Mouse (Mus musculus) MEL (cell line): Measurements from ENCODE around the gene Oasl2. TPM values are rescaled to one million over a fixed set of nuclear protein-coding genes. Genes with fewer than 3 reads are reported as not detected.
A peak's percentile ranks its signal among the peaks of the same experiment; 100 is the strongest.

Experiments
- DNase-seq: peaks from one replicate; pipeline ENCODE4 v3.0.0; 2011; ENCODE audit warnings: low read depth, low spot score
- H3K27ac ChIP-seq: 2 replicates; pipeline ENCODE4 v1.5.1; 2012; ENCODE audit warnings: low read depth, mild to moderate bottlenecking, control low read depth, low read length, moderate library complexity; ENCODE audit not compliant: control insufficient read depth
- H3K27me3 ChIP-seq, 2 experiments: fragments of 150-350 bp in 1 of 2; sonication (generic) in 1 of 2; 2 replicates each; pipeline ENCODE4 v1.6.1; 2012; ENCODE audit warnings: low read length in 2 of 2, mild to moderate bottlenecking in 2 of 2, improper control_type of control experiment in 1 of 2, moderate library complexity in 1 of 2; ENCODE audit not compliant: insufficient read depth in 2 of 2, control insufficient read depth in 1 of 2
- H3K36me3 ChIP-seq, 2 experiments: 2 replicates each; pipeline ENCODE4 v1.6.1; 2012 to 2014; ENCODE audit warnings: low read length in 2 of 2, improper control_type of control experiment in 1 of 2, inconsistent platforms in 1 of 2, mild to moderate bottlenecking in 1 of 2; ENCODE audit not compliant: insufficient read depth in 2 of 2, control insufficient read depth in 1 of 2
- H3K4me1 ChIP-seq, 2 experiments: fragments of 150-350 bp in 1 of 2; sonication (generic) in 1 of 2; 2 replicates each; pipeline ENCODE4 v1.6.1; 2012; ENCODE audit warnings: low read length in 2 of 2, improper control_type of control experiment in 1 of 2, mild to moderate bottlenecking in 1 of 2; ENCODE audit not compliant: insufficient read depth in 2 of 2, control insufficient read depth in 1 of 2
- H3K4me3 ChIP-seq, 2 experiments: fragments of 150-350 bp in 1 of 2; sonication (generic) in 1 of 2; 2 replicates each; pipeline ENCODE4 v1.5.1; 2012; ENCODE audit warnings: low read depth in 2 of 2, low read length in 2 of 2, mild to moderate bottlenecking in 2 of 2, moderate library complexity in 2 of 2, control low read depth in 1 of 2, improper control_type of control experiment in 1 of 2; ENCODE audit not compliant: control insufficient read depth in 1 of 2, insufficient read depth in 1 of 2
- H3K79me2 ChIP-seq: 2 replicates; pipeline ENCODE4 v1.6.1; 2012; ENCODE audit warnings: mild to moderate bottlenecking, low read length, moderate library complexity; ENCODE audit not compliant: control insufficient read depth, poor library complexity, insufficient read depth
- H3K9ac ChIP-seq: 2 replicates; pipeline ENCODE4 v1.6.1; 2012; ENCODE audit warnings: low read depth, mild to moderate bottlenecking, control low read depth, low read length, moderate library complexity; ENCODE audit not compliant: control insufficient read depth, poor library complexity, severe bottlenecking
- H3K9me3 ChIP-seq: fragments of 150-350 bp; sonication (generic); replicated peaks from 2 replicates; pipeline ENCODE4 v1.6.1; 2012; ENCODE audit warnings: mild to moderate bottlenecking, low read length, improper control_type of control experiment, moderate library complexity; ENCODE audit not compliant: insufficient read depth
- BHLHE40 ChIP-seq: IDR thresholded peaks from 2 replicates; pipeline ENCODE4 v1.6.1; 2012; ENCODE audit warnings: low read depth, mild to moderate bottlenecking, inconsistent platforms, low read length, improper control_type of control experiment, borderline replicate concordance
- CHD2 ChIP-seq: IDR thresholded peaks from 2 replicates; pipeline ENCODE4 v1.6.1; 2011; ENCODE audit warnings: low read length, improper control_type of control experiment
- CTCF ChIP-seq, 3 experiments: IDR thresholded peaks in 2 of 3; conservative IDR thresholded peaks in 1 of 3; 2 replicates each; pipeline ENCODE4 v1.5.1; 2011 to 2012; ENCODE audit warnings: low read length in 3 of 3, low read depth in 2 of 3, mild to moderate bottlenecking in 2 of 3, improper control_type of control experiment in 1 of 3, inconsistent platforms in 1 of 3, mixed read lengths in 1 of 3, moderate library complexity in 1 of 3; ENCODE audit not compliant: control insufficient read depth in 1 of 3, insufficient read depth in 1 of 3, poor library complexity in 1 of 3, severe bottlenecking in 1 of 3
- HCFC1 ChIP-seq: IDR thresholded peaks from 2 replicates; pipeline ENCODE4 v1.6.1; 2012; ENCODE audit warnings: low read depth, mild to moderate bottlenecking, inconsistent platforms, low read length, improper control_type of control experiment, moderate library complexity
- JUND ChIP-seq: IDR thresholded peaks from 2 replicates; pipeline ENCODE4 v1.6.1; 2011; ENCODE audit warnings: low read depth, mild to moderate bottlenecking, improper control_type of control experiment, low read length
- MAFK ChIP-seq: IDR thresholded peaks from 2 replicates; pipeline ENCODE4 v1.6.1; 2011; ENCODE audit warnings: low read depth, mild to moderate bottlenecking, low read length, improper control_type of control experiment, borderline replicate concordance
- POLR2AphosphoS2 ChIP-seq: IDR thresholded peaks from 2 replicates; pipeline ENCODE4 v1.6.1; 2011; ENCODE audit warnings: low read length, improper control_type of control experiment
- RCOR1 ChIP-seq: IDR thresholded peaks from 2 replicates; pipeline ENCODE4 v1.6.1; 2012; ENCODE audit warnings: low read depth, mild to moderate bottlenecking, inconsistent platforms, low read length, improper control_type of control experiment
- SIN3A ChIP-seq: IDR thresholded peaks from 2 replicates; pipeline ENCODE4 v1.6.1; 2012; ENCODE audit warnings: low read length, improper control_type of control experiment, inconsistent platforms
- TBP ChIP-seq: IDR thresholded peaks from 2 replicates; pipeline ENCODE4 v1.8.0; 2011; ENCODE audit warnings: low read depth, low read length, improper control_type of control experiment
- TCF12 ChIP-seq: IDR thresholded peaks from 2 replicates; pipeline ENCODE4 v1.6.1; 2014; ENCODE audit warnings: low read depth, mild to moderate bottlenecking, inconsistent platforms, low read length, improper control_type of control experiment, moderate library complexity
- polyA plus RNA-seq, 2 experiments: library from polyadenylated mRNA; stranded (reverse) in 1 of 2; unstranded in 1 of 2; fragments of >175 nt in 1 of 2; fragments of >200 nt in 1 of 2; gene quantifications; 2 replicates each; pipeline versions ENCODE4 v1.2.1 to v1.2.4; 2012; ENCODE audit warnings: low replicate concordance in 2 of 2, low read depth in 1 of 2; ENCODE audit not compliant: insufficient read length in 2 of 2, insufficient read depth in 1 of 2, missing spikeins in 1 of 2
- total RNA-seq: library from RNA; depleted of rRNA; stranded (reverse); fragments of 300-350 nt; gene quantifications from 2 replicates; pipeline ENCODE4 v1.2.3, GENCODE M21; 2012

Oasl2 gene
- total and polyA plus RNA-seq, 3 experiments, result 0.27 to 0.63 TPM; not detected in 1

GRCm38 (mm10) chr5:114883022-114883421, 13.7 kb upstream of the Oasl2 start:
- TF ChIP-seq MAFK (no peak), TBP (no peak), SIN3A (no peak), HCFC1 (no peak), CTCF (IDR thresholded peaks at IDR 0.05 in 2 of 3, conservative IDR thresholded peaks at IDR 0.05 in 1 of 3; ENCODE audit: control insufficient read depth in 1 of 3, insufficient read depth in 1 of 3, low read depth in 2 of 3, low read length in 3 of 3, poor library complexity in 1 of 3, severe bottlenecking in 1 of 3) (no peak)

GRCm38 (mm10) chr5:114886801-114887200, 9.9 kb upstream of the Oasl2 start:
- Histone ChIP-seq H3K4me1 (peaks cover 0 to 7% of the 10 kb centered on the region in 2 experiments; a peak in 2 of 4 replicates), H3K79me2 (no peaks in the 10 kb centered on the region), H3K36me3 (no peaks in the 10 kb centered on the region), H3K27me3 (no peaks in the 10 kb centered on the region), H3K9me3 (no peaks in the 10 kb centered on the region), H3K4me3 (no peak overlapping the region), H3K27ac (no peak overlapping the region), H3K9ac (no peak overlapping the region)
- TF ChIP-seq RCOR1, result no peak
- TF ChIP-seq BHLHE40, result peak; percentile 16; the same call in 1 of the 2 replicates
- DNase-seq, result peak; percentile 24

More at GRCm38 (mm10) chr5:114883022-114883421, 13.7 kb upstream of the Oasl2 start:
- Histone ChIP-seq H3K9ac (no peak overlapping the region), H3K9me3 (no peaks in the 10 kb centered on the region), H3K4me1 (peaks cover 0 to 7% of the 10 kb centered on the region in 2 experiments; a peak in 2 of 4 replicates), H3K4me3 (no peak overlapping the region), H3K27ac (no peak overlapping the region), H3K79me2 (no peaks in the 10 kb centered on the region), H3K36me3 (no peaks in the 10 kb centered on the region), H3K27me3 (no peaks in the 10 kb centered on the region)
- DNase-seq, result no peak

GRCm38 (mm10) chr5:114888995-114889394, 7.7 kb upstream of the Oasl2 start:
- H3K4me1 ChIP-seq, result peaks cover 0 to 7% of the 10 kb centered on the region in 2 experiments; a peak in 2 of 4 replicates
- H3K79me2 ChIP-seq, result no peaks in the 10 kb centered on the region
- TF ChIP-seq TCF12 (no peak), JUND (no peak), POLR2AphosphoS2 (no peak), CHD2 (no peak)
- TF ChIP-seq, all 39 proteins: peak for 0
- no peaks in the 10 kb centered on the region for H3K9me3 ChIP-seq
- H3K27me3 ChIP-seq, result no peaks in the 10 kb centered on the region
- H3K27ac ChIP-seq, result no peak overlapping the region
- H3K36me3 ChIP-seq, result no peaks in the 10 kb centered on the region
- no peak overlapping the region for H3K9ac ChIP-seq
- DNase-seq, result no peak
- H3K4me3 ChIP-seq, result no peak overlapping the region
